Mouse (Mus musculus): ENCODE results near the gene Klhl40. TPM values are rescaled to one million over a fixed set of nuclear protein-coding genes. Genes with fewer than 3 reads are reported as not detected.

Klhl40 gene
- polyA plus RNA-seq, 1 experiment from 2014 or later, result 0.43 TPM

GRCm38 (mm10) chr9:121772412-121772811, 5.0 kb upstream of the Klhl40 start:
- no peak for ATAC-seq
- no peak for TF ChIP-seq CTCF (IDR thresholded peaks at IDR 0.05; ENCODE audit: low read depth)
- 61% methylated on average over 5 of the region's 5 CpGs for WGBS

GRCm38 (mm10) chr9:121775951-121776350, 1.5 kb upstream of the Klhl40 start:
- Histone ChIP-seq H3K4me1 (replicated peaks; ENCODE audit: control insufficient read depth, insufficient read depth, low read length) (no peaks in the 10 kb centered on the region), H3K36me3 (ENCODE audit: control insufficient read depth, insufficient read depth) (no peaks in the 10 kb centered on the region), H3K4me2 (replicated peaks; ENCODE audit: low read depth) (no peak overlapping the region), H3K27ac (ENCODE audit: low read depth, low read length) (no peak overlapping the region), H3K9me3 (ENCODE audit: control insufficient read depth) (no peaks in the 10 kb centered on the region), H3K9ac (ENCODE audit: low read depth, low read length) (no peak overlapping the region), H3K27me3 (replicated peaks; ENCODE audit: control insufficient read depth, insufficient read depth, low read length) (peaks cover 26% of the 10 kb centered on the region), H3K4me3 (ENCODE audit: low read depth, low read length) (no peak overlapping the region)
- 82% methylated on average over 10 of the region's 10 CpGs for WGBS
- TF ChIP-seq CTCF (IDR thresholded peaks at IDR 0.05; ENCODE audit: low read depth), result no peak
- ATAC-seq, result no peak

More at GRCm38 (mm10) chr9:121772412-121772811, 5.0 kb upstream of the Klhl40 start:
- Histone ChIP-seq H3K4me2 (replicated peaks; ENCODE audit: low read depth) (no peak overlapping the region), H3K4me1 (replicated peaks; ENCODE audit: control insufficient read depth, insufficient read depth, low read length) (no peaks in the 10 kb centered on the region), H3K27me3 (replicated peaks; ENCODE audit: control insufficient read depth, insufficient read depth, low read length) (peaks cover 12% of the 10 kb centered on the region), H3K4me3 (ENCODE audit: low read depth, low read length) (no peak overlapping the region), H3K9ac (ENCODE audit: low read depth, low read length) (no peak overlapping the region), H3K27ac (ENCODE audit: low read depth, low read length) (no peak overlapping the region), H3K36me3 (ENCODE audit: control insufficient read depth, insufficient read depth) (peaks cover 4% of the 10 kb centered on the region; the same call in 1 of the 2 replicates), H3K9me3 (ENCODE audit: control insufficient read depth) (no peaks in the 10 kb centered on the region)

GRCm38 (mm10) chr9:121776511-121776910, 896 bp upstream of the Klhl40 start:
- WGBS, result 74% methylated on average over 7 of the region's 7 CpGs
- no peaks in the 10 kb centered on the region for H3K36me3 ChIP-seq (ENCODE audit: control insufficient read depth, insufficient read depth)
- no peak overlapping the region for H3K9ac ChIP-seq (ENCODE audit: low read depth, low read length)
- H3K4me1 ChIP-seq (replicated peaks; ENCODE audit: control insufficient read depth, insufficient read depth, low read length), result no peaks in the 10 kb centered on the region
- H3K27me3 ChIP-seq (replicated peaks; ENCODE audit: control insufficient read depth, insufficient read depth, low read length), result peaks cover 26% of the 10 kb centered on the region
- TF ChIP-seq CTCF (IDR thresholded peaks at IDR 0.05; ENCODE audit: low read depth), result no peak
- no peak for ATAC-seq
- no peak overlapping the region for H3K27ac ChIP-seq (ENCODE audit: low read depth, low read length)
- no peak overlapping the region for H3K4me3 ChIP-seq (ENCODE audit: low read depth, low read length)
- no peaks in the 10 kb centered on the region for H3K9me3 ChIP-seq (ENCODE audit: control insufficient read depth)
- H3K4me2 ChIP-seq (replicated peaks; ENCODE audit: low read depth), result no peak overlapping the region

- H3K4me1 ChIP-seq (replicated peaks; ENCODE audit: control insufficient read depth, insufficient read depth, low read length), result no peaks in the 10 kb centered on the region
- no peaks in the 10 kb centered on the region for H3K9me3 ChIP-seq (ENCODE audit: control insufficient read depth)
- TF ChIP-seq CTCF (IDR thresholded peaks at IDR 0.05; ENCODE audit: low read depth), result peak; percentile 20; the same call in 1 of the 2 replicates
- ATAC-seq, result 0 out of 2 replicates have a peak, but pooled peaks have one; percentile 6
- H3K4me2 ChIP-seq (replicated peaks; ENCODE audit: low read depth), result peak overlapping the region; percentile 58
- 9% methylated on average over 54 of the region's 54 CpGs for WGBS
- H3K36me3 ChIP-seq (ENCODE audit: control insufficient read depth, insufficient read depth), result no peaks in the 10 kb centered on the region
- no peak overlapping the region for H3K27ac ChIP-seq (ENCODE audit: low read depth, low read length)
- H3K27me3 ChIP-seq (replicated peaks; ENCODE audit: control insufficient read depth, insufficient read depth, low read length), result peaks cover 26% of the 10 kb centered on the region
- peak overlapping the region; percentile 28 for H3K4me3 ChIP-seq (ENCODE audit: low read depth, low read length)
- H3K9ac ChIP-seq (ENCODE audit: low read depth, low read length), result no peak overlapping the region
These were observed 738 bp downstream of the Klhl40 start for GRCm38 (mm10) chr9:121778066-121778624.

- no peak for TF ChIP-seq CTCF (IDR thresholded peaks at IDR 0.05; ENCODE audit: low read depth)
- WGBS, result 83% methylated on average over 12 of the region's 12 CpGs
- ATAC-seq, result no peak
These were observed 7.4 kb downstream of the Klhl40 start for GRCm38 (mm10) chr9:121784801-121785200.

GRCm38 (mm10) chr9:121785261-121785660, 7.9 kb downstream of the Klhl40 start:
- 76% methylated on average over 8 of the region's 8 CpGs for WGBS
- H3K27me3 ChIP-seq (replicated peaks; ENCODE audit: control insufficient read depth, insufficient read depth, low read length), result no peaks in the 10 kb centered on the region

More at GRCm38 (mm10) chr9:121784801-121785200, 7.4 kb downstream of the Klhl40 start:
- H3K36me3 ChIP-seq (ENCODE audit: control insufficient read depth, insufficient read depth), result no peaks in the 10 kb centered on the region
- no peaks in the 10 kb centered on the region for H3K27me3 ChIP-seq (replicated peaks; ENCODE audit: control insufficient read depth, insufficient read depth, low read length)
- no peaks in the 10 kb centered on the region for H3K4me1 ChIP-seq (replicated peaks; ENCODE audit: control insufficient read depth, insufficient read depth, low read length)
- no peak overlapping the region for H3K27ac ChIP-seq (ENCODE audit: low read depth, low read length)
- no peak overlapping the region for H3K4me2 ChIP-seq (replicated peaks; ENCODE audit: low read depth)
- H3K9me3 ChIP-seq (ENCODE audit: control insufficient read depth), result no peaks in the 10 kb centered on the region
- no peak overlapping the region for H3K9ac ChIP-seq (ENCODE audit: low read depth, low read length)
- H3K4me3 ChIP-seq (ENCODE audit: low read depth, low read length), result no peak overlapping the region

More at GRCm38 (mm10) chr9:121785261-121785660, 7.9 kb downstream of the Klhl40 start:
- H3K4me2 ChIP-seq (replicated peaks; ENCODE audit: low read depth), result no peak overlapping the region
- H3K9me3 ChIP-seq (ENCODE audit: control insufficient read depth), result no peaks in the 10 kb centered on the region
- H3K36me3 ChIP-seq (ENCODE audit: control insufficient read depth, insufficient read depth), result no peaks in the 10 kb centered on the region
- H3K4me1 ChIP-seq (replicated peaks; ENCODE audit: control insufficient read depth, insufficient read depth, low read length), result no peaks in the 10 kb centered on the region
- H3K27ac ChIP-seq (ENCODE audit: low read depth, low read length), result no peak overlapping the region
- no peak for ATAC-seq
- no peak overlapping the region for H3K4me3 ChIP-seq (ENCODE audit: low read depth, low read length)
- TF ChIP-seq CTCF (IDR thresholded peaks at IDR 0.05; ENCODE audit: low read depth), result no peak
- no peak overlapping the region for H3K9ac ChIP-seq (ENCODE audit: low read depth, low read length)

Data from intestine, postnatal 0 days (tissue).